Mouse (Mus musculus) embryonic facial prominence, embryonic 14.5 days (tissue): Measurements from ENCODE around the gene Ccp110. TPM values are rescaled to one million over a fixed set of nuclear protein-coding genes. Genes with fewer than 3 reads are reported as not detected.

Source experiments
- ATAC-seq: fragments of 200-750 bp; cut with Nextera tagmentation; 2 replicates; pipeline ENCODE4 v1.8.0; 2017; ENCODE audit warnings: low read depth, moderate number of reproducible peaks, moderate TSS enrichment
- DNase-seq: peaks from one replicate; pipeline ENCODE4 v3.0.0-alpha.2; 2015; ENCODE audit warnings: low spot score
- H3K27ac ChIP-seq: fragments of 300-500 bp; sonication (generic); replicated peaks from 2 replicates; pipeline ENCODE4 v1.5.1; 2014; ENCODE audit warnings: low read depth, mild to moderate bottlenecking, low read length, moderate library complexity
- H3K27me3 ChIP-seq: fragments of 300-500 bp; sonication (generic); replicated peaks from 2 replicates; pipeline ENCODE4 v1.6.1; 2014; ENCODE audit warnings: low read length; ENCODE audit not compliant: control insufficient read depth, insufficient read depth
- H3K36me3 ChIP-seq: fragments of 300-500 bp; sonication (generic); 2 replicates; pipeline ENCODE4 v1.6.1; 2014; ENCODE audit warnings: low read length, mixed read lengths; ENCODE audit not compliant: control insufficient read depth, insufficient read depth
- H3K4me1 ChIP-seq: fragments of 300-500 bp; sonication (generic); 2 replicates; pipeline ENCODE4 v1.6.1; 2014; ENCODE audit warnings: antibody characterized with exemption, low read length; ENCODE audit not compliant: control insufficient read depth, insufficient read depth
- H3K4me2 ChIP-seq: fragments of 300-500 bp; sonication (generic); 2 replicates; pipeline ENCODE4 v1.6.1; 2014; ENCODE audit warnings: low read depth, mild to moderate bottlenecking, low read length, moderate library complexity, mixed read lengths
- H3K4me3 ChIP-seq: fragments of 300-500 bp; sonication (generic); 2 replicates; pipeline ENCODE4 v1.5.1; 2014; ENCODE audit warnings: low read depth, mild to moderate bottlenecking, low read length
- H3K9ac ChIP-seq: fragments of 300-500 bp; sonication (generic); 2 replicates; pipeline ENCODE4 v1.6.1; 2014; ENCODE audit warnings: low read depth, mild to moderate bottlenecking, low read length, moderate library complexity, mixed read lengths
- H3K9me3 ChIP-seq: fragments of 300-500 bp; sonication (generic); 2 replicates; pipeline ENCODE4 v1.6.1; 2016; ENCODE audit warnings: low read length; ENCODE audit not compliant: control insufficient read depth
- WGBS: fragments of 180-500 bp; shearing (Covaris S2); extraction: QIAGEN DNeasy Blood & Tissue Kit; methylation state at CpG from one replicate; pipeline ENCODE4 v1.1.7; 2014; 5-methylcytosine and 5-hydroxymethylcytosine counted together
- polyA plus RNA-seq: library from polyadenylated mRNA; unstranded; fragments of >200 nt; fragmentation: Nextera tagmentation; extraction: Ambion mirVana; gene quantifications from 2 replicates; pipeline ENCODE4 v1.2.1, GENCODE M21; 2014

Gene Ccp110
- polyA plus RNA-seq, 1 experiment from 2014 or later, result 11.1 TPM

- ATAC-seq (no peak), DNase-seq (no peak)
- H3K4me3 ChIP-seq, result no peak overlapping the region
- no peaks in the 10 kb centered on the region for H3K27me3 ChIP-seq
- H3K4me1 ChIP-seq, result no peaks in the 10 kb centered on the region
- H3K9me3 ChIP-seq, result no peaks in the 10 kb centered on the region
- WGBS, result 86% methylated on average over 6 of the region's 6 CpGs
- no peak overlapping the region for H3K27ac ChIP-seq
- H3K36me3 ChIP-seq, result peaks cover 36% of the 10 kb centered on the region; the same call in 1 of the 2 replicates
- no peak overlapping the region for H3K4me2 ChIP-seq
- H3K9ac ChIP-seq, result no peak overlapping the region
These were observed 73.7 kb downstream of the Ccp110 start for GRCm38 (mm10) chr7:118786091-118786490.

Other genes with a start within 250 kb of the Ccp110 start
- gene Itpripl2, start 220.6 kb upstream of the Ccp110 start, polyA plus RNA-seq, result 5.0 TPM in 2 replicates
- 98.7 and 100 TPM in 2 replicates for gene Coq7, start 179.2 kb upstream of the Ccp110 start, polyA plus RNA-seq
- 5.9 and 7.2 TPM in 2 replicates for gene Tmc7, start 127.8 kb upstream of the Ccp110 start, polyA plus RNA-seq
- 0.58 and 1.0 TPM in 2 replicates for gene Tmc5, start 115.3 kb upstream of the Ccp110 start, polyA plus RNA-seq
- 94.5 and 97.2 TPM in 2 replicates for gene Gde1, start 6.8 kb upstream of the Ccp110 start, polyA plus RNA-seq
- 62.7 and 73.8 TPM in 2 replicates for gene Vps35l, start 27.7 kb downstream of the Ccp110 start, polyA plus RNA-seq
- 3.2 and 4.5 TPM in 2 replicates for gene Iqck, start 143.2 kb downstream of the Ccp110 start, polyA plus RNA-seq
- 74.2 and 83.4 TPM in 2 replicates for gene Knop1, start 143.7 kb downstream of the Ccp110 start, polyA plus RNA-seq